Mouse (Mus musculus): Measurements from ENCODE around the gene Csk.

DNA sequence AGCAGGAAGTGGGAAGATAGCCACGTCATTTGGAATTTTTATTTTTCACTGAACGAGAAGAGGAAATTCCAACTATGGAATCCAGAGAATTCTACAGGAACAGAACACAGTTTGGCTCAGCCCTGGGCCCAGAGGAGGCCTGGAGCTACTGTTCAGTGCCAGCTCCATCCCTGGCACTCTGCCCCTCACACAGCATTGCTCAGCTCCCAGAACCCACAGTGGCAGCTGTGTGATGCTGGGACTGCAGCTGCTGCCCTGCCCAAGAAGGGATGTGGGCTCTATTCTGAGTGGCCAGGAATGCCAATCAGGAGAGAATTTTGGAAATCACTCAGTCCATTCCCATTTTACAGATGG is 52.1 kb downstream of the Csk start:
- TF ChIP-seq EP300 (IDR thresholded peaks at IDR 0.05; ENCODE audit: low read depth), result no peak
- TF ChIP-seq CTCF (IDR thresholded peaks at IDR 0.05; ENCODE audit: low read depth), result no peak
